Mouse (Mus musculus) ES-E14 (cell line): ENCODE measurements around the gene Slc25a18. TPM values are rescaled to one million over a fixed set of nuclear protein-coding genes. Genes with fewer than 3 reads are reported as not detected.

Experiments used
- DNase-seq: peaks from one replicate; pipeline ENCODE4 v3.0.0-alpha.2; 2013; ENCODE audit warnings: low read depth, low spot score
- H3K27ac ChIP-seq: 2 replicates; pipeline ENCODE4 v1.5.1; 2012; ENCODE audit warnings: low read depth, mild to moderate bottlenecking, low read length, moderate library complexity, mixed read lengths; ENCODE audit not compliant: poor library complexity, insufficient read depth, severe bottlenecking
- H3K36me3 ChIP-seq: 2 replicates; pipeline ENCODE4 v1.6.1; 2012; ENCODE audit warnings: mild to moderate bottlenecking, low read length, moderate library complexity, mixed read lengths; ENCODE audit not compliant: control insufficient read depth, poor library complexity, insufficient read depth, severe bottlenecking
- H3K4me1 ChIP-seq, 2 experiments: fragments of 150-350 bp in 1 of 2; sonication (generic) in 1 of 2; 2 replicates each; pipeline ENCODE4 v1.6.1; 2012; ENCODE audit warnings: low read length in 2 of 2, mild to moderate bottlenecking in 1 of 2, mixed read lengths in 1 of 2; ENCODE audit not compliant: control insufficient read depth in 2 of 2, insufficient read depth in 2 of 2, poor library complexity in 1 of 2
- H3K4me3 ChIP-seq, 2 experiments: fragments of 150-350 bp in 1 of 2; sonication (generic) in 1 of 2; 2 replicates each; pipeline ENCODE4 v1.5.1; 2012; ENCODE audit warnings: low read length in 2 of 2, low read depth in 1 of 2, mild to moderate bottlenecking in 1 of 2, mixed read lengths in 1 of 2; ENCODE audit not compliant: insufficient read depth in 1 of 2, poor library complexity in 1 of 2, severe bottlenecking in 1 of 2
- H3K9ac ChIP-seq: 2 replicates; pipeline ENCODE4 v1.6.1; 2012; ENCODE audit warnings: low read depth, mild to moderate bottlenecking, low read length, mixed read lengths; ENCODE audit not compliant: poor library complexity, insufficient read depth, severe bottlenecking
- H3K9me3 ChIP-seq: fragments of 150-350 bp; sonication (generic); 2 replicates; pipeline ENCODE4 v1.6.1; 2012; ENCODE audit warnings: low read depth, mild to moderate bottlenecking, low read length; ENCODE audit not compliant: control insufficient read depth, insufficient read depth
- CHD2 ChIP-seq: IDR thresholded peaks from 2 replicates; pipeline ENCODE4 v1.6.1; 2014; ENCODE audit warnings: mild to moderate bottlenecking, low read depth, low read length, inconsistent platforms
- HCFC1 ChIP-seq: IDR thresholded peaks from 2 replicates; pipeline ENCODE4 v1.6.1; 2012; ENCODE audit warnings: low read length, inconsistent platforms, borderline replicate concordance; ENCODE audit not compliant: insufficient read depth
- MAFK ChIP-seq: IDR thresholded peaks from 2 replicates; pipeline ENCODE4 v1.6.1; 2014; ENCODE audit warnings: mild to moderate bottlenecking, low read depth, low read length, inconsistent platforms; ENCODE audit not compliant: insufficient read depth
- ZC3H11A ChIP-seq: IDR thresholded peaks from 2 replicates; pipeline ENCODE4 v1.6.1; 2012; ENCODE audit warnings: low read depth, mild to moderate bottlenecking, inconsistent platforms, low read length, borderline replicate concordance
- ZNF384 ChIP-seq: IDR thresholded peaks from 2 replicates; pipeline ENCODE4 v1.6.1; 2012; ENCODE audit warnings: low read depth, low read length, inconsistent platforms
- in situ Hi-C, 2 experiments: fragments of 600-800 bp; cut with MboI; formaldehyde crosslinking; loops; one replicate each; pipeline ENCODE4 v1.15.1; 2025; ENCODE audit warnings: low sequenced_read_pairs in 2 of 2, inconsistent platforms in 1 of 2; ENCODE audit not compliant: unreplicated experiment in 2 of 2
- total RNA-seq: library from RNA; depleted of rRNA; stranded (reverse); fragments of 300-350 nt; gene quantifications from 2 replicates; pipeline ENCODE4 v1.2.3, GENCODE M21; 2012

Gene Slc25a18
- total RNA-seq, 1 experiment: 0.89 TPM

DNA sequence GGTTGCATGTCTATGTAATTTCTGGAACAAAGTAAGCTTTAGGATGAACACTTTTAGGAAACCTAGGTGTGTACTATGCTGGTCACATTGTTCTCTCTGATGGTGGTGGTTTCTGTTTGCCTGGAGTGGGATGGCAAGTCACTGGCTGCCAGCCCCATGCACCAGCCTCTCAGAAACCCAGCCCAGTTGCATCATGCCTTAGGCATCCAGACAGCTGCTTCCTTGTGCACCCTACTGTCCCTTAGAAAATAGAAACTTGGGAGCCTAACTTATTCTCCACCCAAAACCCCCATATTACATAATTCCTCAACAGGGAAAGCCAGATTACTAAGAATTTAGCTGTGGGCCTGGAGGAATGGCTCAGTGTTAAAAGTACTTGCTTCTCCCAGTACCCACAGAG is 1.4 kb upstream of the Slc25a18 start:
- no peak overlapping the region for H3K27ac ChIP-seq
- H3K36me3 ChIP-seq: peaks cover 11% of the 10 kb centered on the region
- no peak for TF ChIP-seq ZNF384
- TF ChIP-seq MAFK: no peak
- TF ChIP-seq CHD2: no peak
- no peak for TF ChIP-seq HCFC1
- TF ChIP-seq ZC3H11A: no peak

DNA sequence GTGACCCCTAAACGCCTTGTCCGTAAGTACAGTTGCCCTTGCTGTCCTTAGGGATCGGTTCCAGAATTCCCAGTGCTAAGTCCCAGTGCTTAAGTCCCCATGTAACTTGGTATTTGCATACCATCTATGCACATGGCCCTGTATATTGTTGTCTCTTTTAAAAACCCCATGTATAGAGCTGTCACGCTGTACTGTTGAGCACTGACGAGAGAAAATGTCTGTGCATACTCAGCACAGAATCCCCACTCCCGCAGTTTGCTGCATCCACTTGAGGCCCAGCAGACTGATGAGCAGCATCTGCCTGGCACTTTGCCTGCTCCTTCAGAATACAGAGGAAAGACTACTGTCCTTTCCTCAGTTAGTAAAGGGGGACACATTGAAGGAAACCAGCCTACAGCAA is 385 bp downstream of the Slc25a18 start:
- in situ Hi-C loops: no loop called here
- H3K36me3 ChIP-seq: peaks cover 11% of the 10 kb centered on the region
- no peak for DNase-seq
- H3K4me3 ChIP-seq: no peak overlapping the region
- H3K9me3 ChIP-seq: no peaks in the 10 kb centered on the region
- H3K9ac ChIP-seq: no peak overlapping the region
- H3K4me1 ChIP-seq: no peaks in the 10 kb centered on the region; a peak in 1 of 4 replicates
- H3K27ac ChIP-seq: no peak overlapping the region
- TF ChIP-seq ZC3H11A: no peak
- TF ChIP-seq ZNF384: no peak
- no peak for TF ChIP-seq HCFC1
- no peak for TF ChIP-seq CHD2

More for the DNA sequence above, 1.4 kb upstream of the Slc25a18 start:
- DNase-seq: no peak
- Histone ChIP-seq H3K9ac (no peak overlapping the region), H3K9me3 (no peaks in the 10 kb centered on the region), H3K4me1 (no peaks in the 10 kb centered on the region), H3K4me3 (no peak overlapping the region)
- in situ Hi-C loops: no loop called here

DNA sequence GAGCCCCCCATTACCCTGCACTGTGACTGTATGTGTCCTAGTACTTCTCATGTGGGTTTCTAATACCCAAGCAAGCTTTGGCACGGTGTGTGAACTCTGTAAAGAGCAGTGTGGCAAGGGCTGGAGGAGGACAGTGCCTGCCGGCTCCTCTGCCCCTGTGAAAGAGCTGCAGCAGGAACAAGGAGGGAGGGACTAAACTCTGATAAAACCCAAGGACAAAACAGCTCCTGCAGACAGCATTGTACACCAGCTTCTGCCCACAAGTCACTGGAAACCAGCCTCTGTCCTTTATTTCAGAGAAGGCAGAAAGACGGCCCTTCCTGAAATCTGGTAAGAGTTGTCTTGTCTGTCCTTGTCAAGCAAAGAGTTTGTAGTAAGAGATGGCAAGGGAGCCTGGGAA is 2.9 kb downstream of the Slc25a18 start:
- no peaks in the 10 kb centered on the region; a peak in 1 of 4 replicates for H3K4me1 ChIP-seq
- in situ Hi-C loops: no loop called here
- no peak overlapping the region for H3K9ac ChIP-seq
- H3K9me3 ChIP-seq: no peaks in the 10 kb centered on the region
- DNase-seq: no peak
- TF ChIP-seq MAFK: no peak
- no peak overlapping the region for H3K4me3 ChIP-seq
- peaks cover 9% of the 10 kb centered on the region for H3K36me3 ChIP-seq
- H3K27ac ChIP-seq: no peak overlapping the region

DNA sequence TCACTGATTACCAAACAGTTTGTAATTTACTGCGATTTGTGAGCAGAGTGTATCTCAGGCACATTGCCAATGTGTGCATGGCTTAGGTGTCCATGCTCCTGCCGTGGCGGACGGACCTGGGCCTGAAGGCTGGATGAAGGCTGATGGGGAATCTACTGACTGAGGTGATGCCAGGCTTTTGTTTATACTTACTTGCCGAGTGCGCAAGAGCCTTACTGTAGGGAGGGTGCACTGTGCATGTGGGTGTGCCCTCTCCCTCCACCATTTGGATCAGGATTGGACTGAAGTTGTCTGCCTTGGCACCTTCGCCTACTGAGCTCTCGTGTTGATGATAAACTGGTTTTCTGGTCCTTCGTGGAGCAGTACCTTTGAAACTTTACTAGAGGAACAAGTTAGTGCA is 4.2 kb downstream of the Slc25a18 start:
- in situ Hi-C loops: no loop called here
- no peak for DNase-seq
- TF ChIP-seq CHD2: no peak
- no peak for TF ChIP-seq ZNF384
- no peak for TF ChIP-seq ZC3H11A
- no peak for TF ChIP-seq HCFC1
- TF ChIP-seq MAFK: no peak

DNA sequence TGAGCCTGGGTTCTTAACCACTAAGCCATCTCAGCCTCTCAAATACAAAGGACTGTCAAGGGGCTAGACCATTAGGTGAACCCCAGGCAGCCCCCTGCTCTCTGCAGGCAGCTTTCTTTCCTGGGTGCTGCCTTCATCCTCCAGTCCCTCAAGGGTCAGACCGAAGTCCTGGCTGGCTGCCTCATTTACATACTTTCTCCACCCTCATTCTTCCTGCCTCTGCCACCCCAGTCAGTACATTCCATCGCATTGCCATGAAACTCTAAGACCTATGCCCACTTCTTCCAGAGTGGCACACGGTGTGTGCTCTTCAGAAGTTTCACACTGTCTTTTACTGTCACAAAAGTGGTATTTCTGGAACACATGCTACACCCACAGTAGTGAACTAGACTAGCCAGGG is 4.8 kb downstream of the Slc25a18 start:
- TF ChIP-seq MAFK (no peak), CHD2 (no peak), ZC3H11A (no peak), HCFC1 (no peak), ZNF384 (no peak)
- in situ Hi-C loops: no loop called here
- no peaks in the 10 kb centered on the region; a peak in 1 of 4 replicates for H3K4me1 ChIP-seq
- no peaks in the 10 kb centered on the region for H3K9me3 ChIP-seq
- no peak overlapping the region for H3K9ac ChIP-seq
- H3K4me3 ChIP-seq: no peak overlapping the region
- no peak for DNase-seq
- peaks cover 9% of the 10 kb centered on the region; the same call in 1 of the 2 replicates for H3K36me3 ChIP-seq
- no peak overlapping the region for H3K27ac ChIP-seq

More for the DNA sequence above, 4.2 kb downstream of the Slc25a18 start:
- Histone ChIP-seq H3K36me3 (peaks cover 9% of the 10 kb centered on the region; the same call in 1 of the 2 replicates), H3K9ac (no peak overlapping the region), H3K4me3 (no peak overlapping the region), H3K27ac (no peak overlapping the region), H3K9me3 (no peaks in the 10 kb centered on the region), H3K4me1 (no peaks in the 10 kb centered on the region; a peak in 1 of 4 replicates)
